Mouse (Mus musculus) left cerebral cortex, postnatal 36 days (tissue): ENCODE measurements around the gene Ly6g6f. TPM values are rescaled to one million over a fixed set of nuclear protein-coding genes. Genes with fewer than 3 reads are reported as not detected.

Source experiments
- DNase-seq, 2 experiments: peaks; one replicate each; pipeline ENCODE4 v3.0.0; 2021 to 2022; ENCODE audit warnings: low spot score in 2 of 2, mixed read lengths in 1 of 2
- intact Hi-C: fragments of 180-260 bp; cut with DNase I; formaldehyde crosslinking; loops from one replicate; pipeline ENCODE4 v1.15.1; 2025
- total RNA-seq, 2 experiments: library from RNA; stranded (reverse); gene quantifications; 2 replicates each; pipeline ENCODE4 v1.2.3; 2021

Ly6g6f gene
- total RNA-seq, 2 experiments from 2014 or later: not detected

DNA sequence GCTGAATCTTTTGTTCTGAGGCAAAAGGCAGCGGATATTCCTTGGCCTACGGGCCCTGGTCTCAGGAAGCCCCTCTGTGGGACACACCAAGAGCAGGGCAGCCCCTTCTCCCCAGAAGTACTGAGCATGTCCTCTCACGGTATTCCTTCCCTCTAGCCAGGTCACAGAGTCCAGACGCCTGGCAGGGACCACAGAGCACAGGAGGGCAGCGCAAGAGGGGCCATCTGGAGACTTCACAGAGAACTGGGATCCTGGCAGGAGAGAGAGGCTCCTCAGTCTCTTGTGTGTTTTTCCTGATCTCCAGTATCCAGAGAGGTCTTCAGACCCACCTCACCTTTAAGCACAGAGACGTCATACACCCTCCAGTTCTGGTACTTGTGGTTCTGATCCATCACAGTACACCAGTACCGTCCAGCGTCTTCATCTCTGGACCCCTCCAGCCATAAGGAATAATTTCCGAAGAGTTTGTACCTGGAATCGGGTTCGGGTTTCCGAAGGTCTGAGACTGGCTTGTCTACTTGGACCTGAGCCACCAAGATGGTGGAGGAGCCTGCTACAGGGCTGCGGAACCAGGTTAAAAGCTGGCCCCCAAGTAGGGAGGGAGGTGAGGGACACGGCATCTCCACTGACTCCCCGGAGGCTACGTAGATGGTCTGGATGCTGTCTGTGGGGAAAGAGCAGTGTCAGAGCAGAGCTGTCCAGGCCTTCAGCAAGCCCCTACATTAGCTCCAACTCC is 2.4 kb downstream of the Ly6g6f start:
- DNase-seq: no peak

DNA sequence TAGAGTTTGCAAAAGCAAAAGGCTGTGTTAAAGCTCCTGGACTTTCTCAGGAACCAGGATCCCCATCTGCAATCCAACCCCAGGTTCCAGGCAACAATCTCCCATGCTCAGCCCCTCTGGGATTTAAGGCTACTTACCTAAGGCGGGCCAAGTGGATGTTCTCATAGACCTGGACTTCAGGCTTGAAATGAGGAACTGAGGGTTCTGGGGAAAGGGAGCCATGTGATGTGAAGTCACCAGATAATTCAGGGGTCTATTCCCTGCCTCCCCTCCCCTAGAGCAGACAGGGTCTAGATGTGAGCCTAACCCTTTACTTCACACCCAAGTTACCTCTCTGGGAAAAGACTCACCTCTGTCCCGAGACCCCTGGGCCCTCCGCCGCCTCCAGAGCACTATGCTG is 4.7 kb downstream of the Ly6g6f start:
- intact Hi-C loops: no loop called here

More for the DNA sequence above, 2.4 kb downstream of the Ly6g6f start:
- intact Hi-C loops: no loop called here

DNA sequence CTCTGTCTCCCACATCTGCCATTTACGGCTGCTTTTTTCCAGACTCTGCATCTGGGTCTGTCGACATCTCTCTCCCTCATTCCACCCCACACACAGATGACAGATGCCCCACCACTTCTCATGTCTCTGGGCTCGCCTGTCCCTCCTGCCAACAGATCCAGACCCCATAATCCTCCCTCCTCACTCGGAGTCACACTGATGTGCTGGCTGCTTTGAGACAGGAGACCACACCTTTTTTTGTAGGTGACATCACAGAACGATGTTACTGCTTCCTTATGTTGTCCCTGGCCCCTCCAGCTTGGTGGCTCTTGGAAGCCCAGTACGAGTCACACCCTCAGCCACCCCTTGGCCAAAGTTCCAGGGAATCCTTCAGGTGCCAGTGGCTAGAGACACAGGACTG is 5.2 kb downstream of the Ly6g6f start:
- no peak for DNase-seq
- intact Hi-C loops: no loop called here

More for the DNA sequence above, 4.7 kb downstream of the Ly6g6f start:
- no peak for DNase-seq

DNA sequence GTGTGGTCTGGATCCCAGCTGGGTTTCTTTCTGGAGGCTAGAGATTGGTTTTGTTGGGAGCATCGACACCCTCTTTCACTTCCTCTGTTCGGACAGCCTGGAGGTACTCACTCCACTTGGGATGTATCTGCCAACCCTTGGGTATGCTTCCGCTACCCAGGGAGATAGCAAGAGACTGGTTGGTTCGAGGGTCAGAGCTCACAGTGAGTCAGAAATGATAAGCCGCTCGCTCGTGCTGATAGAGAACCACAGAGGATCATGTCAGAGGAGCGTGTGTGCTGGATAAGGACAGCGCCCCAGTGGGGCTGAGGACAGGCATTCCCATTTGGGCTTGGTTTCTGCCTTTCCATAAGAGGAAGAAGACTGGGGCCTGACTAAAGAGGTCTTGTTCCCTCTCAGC is 5.6 kb downstream of the Ly6g6f start:
- no peak for DNase-seq
- intact Hi-C loops: no loop called here

DNA sequence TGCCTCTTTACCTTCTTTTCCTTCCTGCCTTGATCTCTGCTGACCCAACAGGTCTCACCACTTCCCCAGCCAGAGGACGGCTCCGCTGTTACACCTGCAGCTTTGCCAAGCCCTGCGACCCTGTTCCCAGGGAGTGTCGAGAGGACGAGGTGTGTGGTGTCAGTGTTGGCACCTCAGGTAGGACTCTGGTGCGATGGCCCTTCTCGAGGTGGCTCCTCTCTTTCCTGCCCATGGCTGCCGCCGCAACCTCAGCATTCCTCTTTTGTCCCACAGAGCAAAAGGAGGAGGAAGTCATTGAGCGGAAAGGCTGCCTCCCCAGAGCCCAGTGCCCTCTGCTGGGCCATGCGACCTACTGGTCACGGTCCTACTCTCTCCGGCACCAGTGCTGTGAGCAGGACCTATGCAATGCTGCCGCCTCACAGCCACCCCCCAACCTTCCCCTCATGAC is 7.6 kb downstream of the Ly6g6f start, which contains the start of gene Ly6g6d:
TSS of gene Ly6g6d (minus strand) at position 280 of the 448 bp plus-strand sequence.
- DNase-seq: no peak
- intact Hi-C loops: no loop called here

DNA sequence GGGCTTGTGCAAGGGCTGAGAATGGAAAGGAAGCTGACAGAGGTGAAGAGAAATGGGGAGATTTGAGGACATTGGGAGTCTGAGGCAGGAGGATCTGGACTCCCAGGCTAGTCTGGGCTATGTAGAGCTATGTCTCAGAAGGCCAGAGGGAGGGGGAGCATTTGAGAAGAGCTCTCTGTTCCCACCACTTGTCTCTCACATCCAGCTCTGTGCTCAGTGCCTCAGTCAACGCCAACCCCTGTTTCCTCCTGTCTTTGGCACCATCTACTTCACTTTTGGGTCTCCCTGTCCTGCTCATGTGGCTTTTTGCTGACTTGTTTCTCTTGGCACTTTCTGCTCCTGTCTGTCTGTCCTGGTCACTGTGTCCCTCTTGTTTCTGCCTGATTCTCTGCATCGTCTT is 8.1 kb downstream of the Ly6g6f start:
- intact Hi-C loops: no loop called here
- DNase-seq: no peak

DNA sequence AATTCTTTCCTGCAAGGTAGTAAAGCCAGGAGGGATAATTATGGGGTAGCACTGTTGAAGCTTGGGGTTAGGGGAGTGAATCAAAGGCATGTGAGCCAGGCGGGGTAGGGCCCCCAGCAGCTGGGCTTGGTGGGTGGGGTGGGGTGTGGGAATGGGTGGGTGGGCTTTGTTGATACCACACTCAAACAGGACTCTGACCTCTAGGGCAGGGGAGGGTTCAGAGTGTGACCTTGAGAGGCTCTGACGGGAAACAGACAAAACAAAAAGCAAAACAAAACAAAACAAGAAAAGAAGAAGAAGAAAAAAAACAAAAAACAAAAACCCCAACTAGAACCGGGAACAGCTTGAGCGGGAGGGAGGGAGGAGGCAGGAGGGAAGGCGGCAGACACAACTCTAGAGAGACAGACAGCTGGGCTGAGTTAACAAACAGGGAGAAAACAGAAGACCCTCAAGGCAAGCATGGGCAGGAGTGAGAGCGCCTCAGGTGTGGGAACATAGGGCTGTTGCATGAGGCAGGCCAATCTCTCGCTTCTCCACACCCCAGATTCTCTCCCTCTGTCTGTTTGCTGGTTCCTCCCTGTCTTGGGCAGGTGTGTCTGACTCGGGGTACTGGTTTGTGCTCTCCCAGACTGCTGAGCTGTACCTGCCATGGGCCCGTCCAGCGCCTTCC is 8.8 kb downstream of the Ly6g6f start, which contains the start of gene Ly6g6e:
TSS of gene Ly6g6e (plus strand) at position 396 of the 670 bp plus-strand sequence.
- intact Hi-C loops: no loop called here
- no peak for DNase-seq

DNA sequence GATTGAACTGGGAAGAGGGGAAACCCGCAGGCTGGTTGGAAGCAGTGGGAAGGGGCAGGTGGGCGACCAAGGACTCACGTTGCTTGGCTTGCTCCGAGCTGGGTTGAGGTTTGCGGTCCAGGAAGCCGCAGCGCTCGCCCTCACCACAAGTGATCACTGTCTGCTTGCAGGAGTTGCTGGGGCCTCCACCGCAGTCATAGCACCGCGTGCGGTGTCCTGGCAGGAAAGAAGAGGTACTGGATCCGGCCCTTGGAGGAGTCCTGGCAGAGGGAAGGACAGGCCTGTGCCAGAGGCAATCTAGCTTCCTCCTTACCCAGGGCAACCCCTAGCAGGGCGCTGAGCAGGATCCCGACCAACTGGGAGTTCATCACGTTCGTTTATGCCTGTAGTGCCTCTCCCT is 11.3 kb downstream of the Ly6g6f start:
- no peak for DNase-seq
- intact Hi-C loops: no loop called here

DNA sequence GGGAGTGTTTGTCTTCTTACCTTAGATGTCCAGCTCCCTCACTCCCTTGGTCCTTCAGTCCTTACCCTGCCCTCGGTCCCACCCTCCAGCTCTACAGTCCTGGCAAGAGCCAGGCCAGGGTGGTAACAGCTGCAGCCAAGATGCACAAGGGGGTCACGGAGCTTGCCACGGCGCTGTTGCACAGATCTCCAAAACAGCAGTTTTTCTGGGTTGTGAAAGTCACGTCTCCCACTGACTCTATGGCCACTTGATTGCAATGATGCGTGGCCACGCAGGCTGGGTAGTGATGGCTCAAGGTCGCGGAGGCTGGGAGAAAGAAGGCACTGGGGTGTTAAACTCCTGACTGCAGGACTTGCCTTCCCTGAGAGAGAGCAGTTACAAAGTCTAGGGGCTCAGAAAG is 14.0 kb downstream of the Ly6g6f start:
- intact Hi-C loops: no loop called here
- no peak for DNase-seq

DNA sequence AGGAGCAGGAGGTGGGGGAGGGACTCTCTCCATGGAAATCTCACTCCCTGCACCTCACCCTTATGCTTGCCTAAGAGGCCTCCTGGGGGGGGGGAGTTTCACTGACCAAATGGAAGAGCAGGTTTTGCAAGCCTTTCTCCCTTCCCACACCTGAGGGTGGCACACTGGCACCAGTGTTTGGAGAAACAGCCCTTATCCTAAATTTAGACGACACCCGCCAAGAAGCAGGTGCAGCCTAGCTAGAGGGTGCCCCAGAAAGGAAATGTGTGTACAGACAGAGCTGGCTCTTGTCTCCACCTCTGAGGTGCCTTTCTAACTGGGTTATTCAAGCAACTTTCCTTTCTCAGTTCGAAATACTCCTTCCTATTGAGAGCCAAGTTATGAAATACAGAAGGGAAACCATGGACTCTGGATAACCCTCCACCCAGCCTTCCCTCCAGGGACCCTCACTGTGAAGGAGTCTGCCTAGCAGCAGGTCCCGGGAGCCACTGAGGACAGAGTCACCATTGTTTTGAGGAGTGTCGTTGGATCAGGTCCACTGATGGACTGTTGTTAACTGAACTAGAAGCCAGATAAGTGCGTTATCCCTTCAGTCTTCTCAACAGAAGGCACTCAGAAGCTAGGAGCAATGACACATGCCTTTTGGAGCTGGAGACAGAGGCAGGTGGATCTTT is 14.7 kb downstream of the Ly6g6f start:
- DNase-seq: no peak
- intact Hi-C loops: no loop called here

DNA sequence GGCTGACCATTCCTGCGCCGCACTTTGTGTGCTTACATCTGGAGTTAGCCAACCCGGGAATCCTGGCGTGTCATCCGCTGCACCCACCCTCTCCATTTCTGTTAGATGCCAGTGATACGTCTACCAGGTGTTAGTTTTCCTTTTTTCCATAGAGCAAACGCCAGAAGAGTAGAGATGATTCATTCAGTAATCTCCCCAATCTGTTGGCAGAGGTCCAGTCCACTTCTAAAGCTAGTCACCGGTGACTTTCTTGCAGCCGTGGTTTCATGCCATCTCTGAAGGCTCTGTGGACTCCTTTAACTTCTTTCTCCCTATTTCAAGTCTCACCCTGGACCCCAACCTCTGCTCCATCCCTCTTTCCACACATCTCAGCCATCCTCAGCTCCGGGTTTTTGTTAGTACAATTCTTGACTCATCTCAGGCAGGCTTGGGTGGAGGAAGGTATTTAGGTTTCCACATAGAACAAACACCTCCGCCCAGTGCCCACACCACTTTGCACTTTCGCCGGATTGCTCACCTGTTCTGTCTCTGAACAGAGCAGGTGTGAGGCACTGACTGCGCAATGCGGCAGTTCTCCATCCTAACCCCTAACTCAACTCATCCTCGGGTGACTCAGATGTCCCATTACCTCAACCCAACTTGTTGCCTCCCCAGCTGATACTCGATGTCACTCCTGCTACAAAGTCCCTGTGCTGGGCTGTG is 17.0 kb downstream of the Ly6g6f start:
- intact Hi-C loops: no loop called here
- DNase-seq: no peak

DNA sequence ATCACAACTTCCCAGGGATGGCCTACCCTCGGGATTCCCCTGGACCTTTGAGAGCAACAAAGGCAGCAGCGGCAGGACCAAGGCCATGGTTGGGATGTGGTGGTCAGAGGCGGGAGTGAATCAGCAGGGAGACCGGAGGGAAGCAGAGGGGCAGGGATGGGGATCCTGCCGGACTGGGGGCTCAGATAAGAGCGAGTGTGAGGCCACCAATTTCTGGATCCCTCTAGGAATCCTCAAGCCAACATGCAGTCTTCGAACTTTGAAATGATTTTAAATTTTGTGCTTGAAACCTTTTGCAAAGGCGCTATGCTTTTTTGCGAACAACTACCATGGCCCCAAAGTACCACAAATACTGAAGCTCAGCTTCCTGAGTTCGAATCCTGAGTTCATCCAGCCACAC is 19.3 kb downstream of the Ly6g6f start, which contains the start of gene Mpig6b:
TSS of gene Mpig6b (minus strand) at position 101 of the 400 bp plus-strand sequence.
- intact Hi-C loops: no loop called here
- DNase-seq: no peak

DNA sequence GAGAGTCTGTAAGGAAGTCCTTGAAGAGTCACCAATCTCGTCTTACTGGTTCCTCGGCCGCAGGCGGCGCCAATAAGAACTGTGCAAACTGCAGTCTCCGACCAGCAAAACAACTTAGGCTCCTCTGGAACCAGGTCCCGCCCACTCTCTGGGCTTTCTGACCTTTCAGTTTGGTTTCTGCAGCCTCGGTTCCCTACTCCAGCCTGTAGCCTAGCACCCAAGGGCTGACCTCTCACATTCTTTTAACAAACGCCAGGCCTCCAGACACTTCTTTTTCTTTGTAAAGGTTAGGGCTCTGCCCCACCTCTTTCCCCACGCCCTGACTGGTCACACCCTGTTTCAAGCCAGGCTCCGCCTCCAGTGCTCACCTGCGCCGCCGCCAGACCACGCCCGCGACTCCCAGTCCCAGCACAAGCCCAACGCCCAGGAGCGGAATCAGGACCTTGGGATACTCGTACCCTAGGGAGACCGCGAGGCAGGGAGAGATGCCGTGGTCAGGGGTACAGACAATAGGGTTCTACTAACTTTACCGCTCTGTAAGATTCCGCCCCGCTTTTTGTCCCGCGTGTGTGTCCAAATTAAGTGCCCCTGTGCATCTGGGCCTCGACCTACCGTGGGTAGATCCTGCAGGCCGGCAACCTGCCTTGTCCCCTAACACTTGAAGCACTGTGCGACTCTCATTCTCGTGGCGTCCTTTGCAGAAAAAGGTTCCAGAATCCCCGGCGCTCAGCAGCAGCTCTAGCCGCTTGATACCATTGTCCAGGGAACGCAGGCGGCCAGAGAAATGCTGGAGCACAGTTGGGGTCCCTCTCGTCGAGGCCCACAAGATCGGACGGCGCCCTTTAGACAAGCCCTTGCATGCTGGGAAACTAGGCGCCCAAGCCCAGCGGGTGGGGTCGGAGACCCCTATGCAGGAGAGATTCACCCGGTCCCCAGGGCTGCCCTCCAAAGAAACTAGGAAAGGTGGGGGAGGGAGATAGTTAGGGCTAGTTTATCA is 20.2 kb downstream of the Ly6g6f start, which contains the start of gene Ly6g6c:
TSS of gene Ly6g6c (plus strand) at position 438 of the 997 bp plus-strand sequence.
- no peak for DNase-seq
- intact Hi-C loops: no loop called here

DNA sequence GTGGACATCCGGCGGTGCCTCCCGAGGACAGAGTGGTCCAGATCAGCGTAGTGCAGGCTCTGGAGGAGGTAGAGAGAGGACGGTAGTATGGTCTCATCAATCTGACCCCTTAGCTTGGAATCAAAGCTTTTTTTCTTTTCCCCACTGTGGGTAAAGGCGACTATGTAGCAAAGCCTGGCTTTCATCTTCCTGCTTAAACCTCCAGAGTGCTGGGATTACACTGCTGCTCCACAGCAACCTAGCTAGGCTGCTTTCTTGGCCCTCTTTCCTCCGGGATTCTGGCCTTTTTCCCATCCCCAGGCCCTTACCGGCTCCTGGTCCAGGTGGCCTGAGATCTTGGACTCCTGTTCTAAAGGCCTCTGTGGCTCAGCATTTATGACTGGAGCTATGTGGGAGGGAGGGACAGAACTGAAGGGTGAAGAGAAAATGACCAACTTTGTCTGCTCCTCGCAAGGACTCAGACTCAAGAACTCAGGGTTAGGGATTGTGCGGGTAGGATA is 21.0 kb downstream of the Ly6g6f start:
- no peak for DNase-seq
- intact Hi-C loops: no loop called here

DNA sequence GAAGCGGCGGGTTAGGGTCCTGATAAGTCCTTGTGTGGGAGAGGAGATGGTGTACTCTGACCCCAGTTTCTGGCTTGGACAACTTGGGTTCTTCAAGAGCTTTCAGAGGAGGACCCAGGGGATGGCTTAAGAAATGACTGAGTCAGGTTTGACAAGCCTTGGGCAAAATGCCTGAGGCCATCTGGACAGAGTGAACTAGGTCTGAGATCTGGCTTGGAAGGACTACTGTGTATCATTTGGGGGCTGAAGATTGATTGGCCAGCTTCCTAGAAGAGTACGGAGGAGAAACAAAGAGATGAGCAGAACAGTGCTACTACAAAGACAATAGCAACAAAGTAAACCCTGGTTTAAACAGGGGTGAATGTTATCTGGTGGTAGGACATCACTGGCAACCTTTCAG is 21.9 kb downstream of the Ly6g6f start:
- intact Hi-C loops: no loop called here
- DNase-seq: no peak

DNA sequence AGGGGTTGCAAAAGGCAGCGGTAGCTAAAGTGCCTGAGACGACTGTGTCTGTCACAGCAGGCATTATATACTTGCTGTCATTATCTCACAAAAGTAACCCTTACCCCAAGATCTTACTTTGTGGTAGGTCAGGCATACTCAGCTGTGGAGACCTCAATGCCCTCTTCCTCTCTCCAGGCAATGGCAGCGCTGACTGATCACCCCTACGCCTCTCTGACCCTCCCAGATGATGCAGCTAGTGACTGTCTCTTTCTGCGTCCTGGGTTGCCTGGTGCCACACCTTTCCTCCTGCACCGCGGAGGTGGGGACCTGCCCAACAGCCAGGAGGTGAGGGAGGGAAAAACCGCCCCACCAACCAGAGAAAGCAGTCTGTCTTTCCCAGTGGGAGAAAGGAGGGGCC is 24.1 kb downstream of the Ly6g6f start:
- no peak for DNase-seq
- intact Hi-C loops: no loop called here

DNA sequence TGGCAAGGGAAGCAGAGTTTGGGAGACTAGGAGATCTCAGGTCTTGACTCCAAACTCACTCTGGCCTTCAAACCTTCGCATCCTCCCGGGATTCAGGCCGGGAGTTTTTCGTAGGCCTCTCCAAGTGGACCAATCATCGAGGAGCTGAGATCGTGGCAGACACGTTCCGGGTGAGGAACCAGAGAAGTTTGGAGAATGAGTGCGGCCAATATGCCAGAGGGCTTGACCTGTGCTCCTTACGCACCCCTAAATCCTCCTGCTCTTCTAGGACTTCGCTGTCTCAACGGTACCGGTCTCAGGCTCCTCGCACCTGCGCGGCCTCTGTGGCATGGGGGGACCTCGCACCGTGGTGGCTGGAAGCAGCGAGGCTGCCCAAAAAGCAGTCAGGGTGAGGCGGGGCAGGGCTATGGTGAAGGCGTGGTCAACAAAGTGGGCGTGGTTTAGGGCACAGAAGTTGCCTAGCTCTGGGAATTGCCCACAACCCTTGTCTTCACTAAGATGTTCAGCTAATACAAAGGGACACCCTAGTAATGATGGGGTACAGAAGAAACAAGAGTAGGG is 24.6 kb downstream of the Ly6g6f start:
- intact Hi-C loops: no loop called here
- DNase-seq: no peak

DNA sequence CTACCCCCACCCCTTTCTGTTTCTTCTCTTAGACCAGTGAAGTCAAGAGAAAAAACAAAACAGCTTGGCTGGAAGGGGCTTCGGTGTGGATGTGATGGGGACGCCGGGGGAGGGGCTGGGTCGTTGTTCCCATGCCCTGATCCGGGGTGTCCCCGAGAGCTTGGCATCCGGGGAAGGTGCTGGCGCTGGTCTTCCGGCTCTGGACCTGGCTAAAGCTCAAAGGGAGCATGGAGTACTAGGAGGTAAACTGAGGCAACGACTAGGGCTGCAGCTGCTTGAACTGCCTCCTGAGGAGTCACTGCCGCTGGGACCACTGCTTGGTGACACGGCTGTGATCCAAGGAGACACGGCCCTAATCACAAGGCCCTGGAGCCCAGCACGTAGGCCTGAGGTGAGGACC is 25.3 kb downstream of the Ly6g6f start:
- DNase-seq: no peak
- intact Hi-C loops: no loop called here
